Mouse (Mus musculus): Measurements from ENCODE around the gene Plxna4. TPM values are rescaled to one million over a fixed set of nuclear protein-coding genes. Genes with fewer than 3 reads are reported as not detected.

The Plxna4 gene
- polyA plus RNA-seq (2012; rRNA removed): 1.5 and 2.6 TPM in 2 replicates

DNA sequence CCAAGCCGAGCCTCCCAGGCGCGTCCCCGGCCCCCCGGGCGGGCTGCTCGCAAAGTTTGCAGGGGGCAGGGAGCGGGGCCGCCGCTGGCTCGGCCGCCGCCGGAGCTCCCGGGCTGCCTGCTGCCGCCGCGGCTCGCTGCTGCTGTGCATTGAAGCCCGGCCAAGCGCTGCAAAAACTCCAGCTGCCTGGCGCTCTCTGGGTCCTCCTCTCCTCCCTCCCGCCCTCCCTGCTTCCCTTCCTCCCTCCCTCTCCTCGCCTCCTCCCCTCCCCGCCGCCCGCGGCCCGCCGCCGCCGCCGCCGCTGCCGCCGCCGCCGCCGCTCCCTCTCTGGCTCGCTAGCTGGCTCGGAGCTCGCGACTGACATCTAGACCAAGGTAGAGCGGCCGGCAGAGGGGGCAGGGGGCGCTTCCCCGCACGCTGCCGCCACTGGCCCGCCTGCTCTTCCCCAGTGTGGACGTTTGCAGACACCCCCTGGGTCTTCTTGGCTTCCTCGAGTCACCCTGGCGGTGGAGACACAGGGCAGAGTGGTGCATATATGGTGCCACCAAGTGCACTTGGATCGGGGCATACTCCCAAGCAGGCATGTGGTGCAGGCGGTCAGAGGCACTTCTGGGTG lies at the start of gene Plxna4:
Gene Plxna4 (minus strand): TSS at position 137 of the 616 bp plus-strand sequence.
- no peak for DNase-seq (ENCODE audit: low read depth)

DNA sequence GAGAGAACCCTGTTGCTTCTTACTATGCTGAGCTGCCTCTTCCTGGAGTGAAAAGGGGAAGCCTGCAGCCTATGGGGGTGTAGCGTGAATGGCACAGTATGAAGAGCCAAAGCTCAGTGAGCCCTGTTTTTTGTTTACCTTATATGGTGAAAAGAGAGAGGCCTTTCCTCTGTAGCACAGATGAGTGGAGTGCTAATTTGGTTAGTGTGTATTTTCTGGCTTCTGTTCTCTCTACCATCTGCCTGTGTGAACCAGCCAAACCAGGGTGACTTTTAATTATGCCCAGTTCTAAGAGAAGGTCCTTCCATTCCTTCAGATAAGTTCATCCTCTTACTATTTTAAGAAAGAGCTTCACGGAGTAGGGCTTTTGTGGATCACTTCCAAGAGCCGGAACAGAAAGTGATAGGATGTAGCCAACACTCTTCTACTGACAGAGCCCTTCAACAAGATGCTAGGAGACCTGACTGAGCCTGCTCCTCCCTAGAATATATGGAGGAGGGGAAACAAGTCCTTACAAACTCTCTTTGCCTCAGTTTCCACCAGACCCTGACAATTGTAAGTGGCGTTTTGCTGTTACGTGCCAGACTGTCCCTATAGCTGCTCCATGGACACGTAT lies 49.7 kb upstream of the Plxna4 start:
- no peak for DNase-seq (ENCODE audit: low read depth)

DNA sequence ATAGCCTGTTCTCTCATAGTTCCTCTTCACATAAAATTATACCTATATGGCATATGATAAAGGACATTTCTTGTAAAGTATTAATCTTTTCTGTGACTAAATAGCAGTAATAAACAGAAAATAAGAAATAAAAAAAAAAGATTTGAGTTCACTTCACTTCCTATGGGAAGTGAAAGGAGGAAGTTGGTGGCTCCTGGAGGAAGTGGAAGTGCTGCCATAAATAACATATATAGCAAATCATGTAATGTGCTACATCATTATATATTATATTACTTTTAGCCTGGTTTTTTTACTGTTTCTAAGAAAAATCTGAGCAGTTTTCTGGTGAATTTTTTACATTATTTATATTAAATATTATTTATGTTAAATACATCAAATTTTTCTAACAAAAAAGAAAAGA lies 22.7 kb upstream of the Plxna4 start:
- DNase-seq (ENCODE audit: low read depth): no peak

DNA sequence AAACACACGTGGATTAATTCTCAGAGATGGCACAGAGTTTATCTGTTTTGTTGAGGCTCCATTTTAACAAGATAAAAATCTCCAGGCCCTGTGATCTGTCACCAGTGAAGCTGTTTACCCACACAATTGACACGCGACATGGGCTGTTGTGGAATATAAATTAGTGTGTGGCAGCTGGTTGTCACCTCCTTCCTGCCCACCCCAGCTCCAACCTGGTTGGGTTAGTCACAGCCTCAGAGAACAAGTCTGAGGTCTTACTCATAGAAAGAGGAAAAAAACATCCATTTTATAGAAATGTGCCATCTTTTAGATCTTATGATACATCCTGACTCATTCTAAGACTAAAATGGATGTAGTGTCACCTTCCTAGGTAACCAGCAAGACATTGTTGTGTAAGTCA lies 18.8 kb upstream of the Plxna4 start:
- DNase-seq (ENCODE audit: low read depth): no peak

DNA sequence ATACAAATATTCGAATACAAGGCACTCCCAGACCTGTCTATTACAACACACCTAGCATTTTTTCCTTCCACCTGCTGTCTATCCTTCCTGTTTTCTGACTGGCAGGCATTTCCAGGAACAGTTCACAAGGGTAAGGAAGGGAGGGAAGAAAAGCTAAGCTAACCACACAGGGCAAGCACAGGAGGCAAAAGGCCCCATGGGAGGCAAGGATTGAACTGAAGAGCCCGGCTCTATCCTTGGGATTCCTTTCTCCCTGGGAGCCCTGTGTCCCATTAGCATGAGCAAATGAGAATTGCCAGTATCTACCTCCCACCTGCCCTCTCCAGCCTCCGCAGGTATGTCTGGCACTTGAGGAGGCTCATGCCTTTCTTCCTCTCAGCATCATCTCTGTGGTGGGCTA lies 17.6 kb upstream of the Plxna4 start:
- no peak for DNase-seq (ENCODE audit: low read depth)

DNA sequence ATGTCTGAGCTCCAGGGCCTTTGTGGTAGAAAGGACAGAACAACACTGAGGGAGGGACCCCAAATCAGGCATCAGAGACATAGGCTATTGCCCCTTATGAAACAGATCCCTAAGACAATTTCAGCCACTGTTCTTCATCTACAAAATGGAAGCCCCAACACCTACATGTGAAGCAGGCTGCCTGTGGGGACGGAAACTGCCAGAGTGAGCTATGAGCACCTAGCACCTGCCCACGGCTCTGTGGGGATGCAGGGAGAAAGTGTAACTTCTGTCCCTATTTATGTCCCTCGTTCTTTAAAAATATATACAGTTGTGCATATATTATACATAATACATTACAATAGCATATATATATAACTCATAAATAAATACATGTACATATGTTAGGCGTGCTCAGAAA lies 16.9 kb upstream of the Plxna4 start:
- DNase-seq (ENCODE audit: low read depth): no peak

DNA sequence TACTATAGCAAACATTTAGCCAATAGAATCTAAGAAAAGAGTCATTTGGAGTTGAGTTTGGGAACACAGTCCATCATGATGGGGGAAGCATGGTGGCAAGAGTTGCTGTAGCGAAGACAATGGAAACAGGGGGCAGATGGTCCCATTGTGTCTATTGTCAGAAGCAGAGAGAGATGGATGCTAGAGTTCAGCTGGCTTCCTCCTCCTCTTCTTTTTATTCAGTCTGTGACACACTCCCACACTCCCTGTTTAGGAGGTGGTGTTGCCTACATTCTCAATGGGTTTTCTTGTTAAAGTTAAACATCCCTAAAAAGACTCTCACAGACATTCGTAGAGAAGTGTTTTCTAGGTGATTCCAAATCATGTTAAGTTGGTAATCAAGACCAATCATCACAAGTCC lies 14.1 kb upstream of the Plxna4 start:
- DNase-seq (ENCODE audit: low read depth): no peak

DNA sequence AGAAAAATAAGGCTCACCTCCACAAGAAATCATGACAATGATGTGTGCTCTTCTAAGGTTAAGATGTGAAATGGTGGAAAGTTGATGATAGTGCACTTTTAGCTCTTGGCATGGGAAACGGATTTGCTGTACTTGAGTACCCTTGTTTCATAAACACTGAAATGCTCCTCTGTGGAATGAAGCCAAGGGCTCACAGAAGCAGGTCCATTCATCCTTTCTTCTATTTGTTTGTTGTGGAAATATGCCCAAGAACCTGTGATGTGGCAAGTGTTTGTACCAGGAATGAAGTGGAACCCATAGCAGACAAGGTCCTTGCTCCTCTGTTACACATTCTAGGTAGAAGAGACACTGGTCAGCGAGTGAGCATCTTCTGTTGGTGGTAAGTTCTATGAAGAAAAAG lies 13.3 kb upstream of the Plxna4 start:
- DNase-seq (ENCODE audit: low read depth): no peak

DNA sequence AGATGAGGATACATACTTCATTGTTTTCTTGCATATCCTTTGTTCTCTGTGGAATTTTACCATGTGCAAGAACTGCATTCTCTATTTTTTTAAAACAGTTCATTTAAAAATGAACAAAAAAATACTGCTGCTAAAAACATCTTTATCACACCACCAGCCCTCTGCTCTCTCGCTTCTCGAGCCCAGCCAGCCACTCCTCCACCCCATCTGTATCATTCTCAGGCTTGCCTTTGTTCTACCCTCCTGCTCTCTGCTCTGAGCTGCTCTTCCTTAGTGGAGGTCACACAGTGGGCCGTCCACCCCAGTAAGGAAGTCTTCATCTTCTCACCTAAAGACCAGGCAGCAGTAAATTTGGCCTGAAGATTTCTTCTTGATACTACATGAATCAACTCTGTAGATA lies 7.6 kb upstream of the Plxna4 start:
- no peak for DNase-seq (ENCODE audit: low read depth)

DNA sequence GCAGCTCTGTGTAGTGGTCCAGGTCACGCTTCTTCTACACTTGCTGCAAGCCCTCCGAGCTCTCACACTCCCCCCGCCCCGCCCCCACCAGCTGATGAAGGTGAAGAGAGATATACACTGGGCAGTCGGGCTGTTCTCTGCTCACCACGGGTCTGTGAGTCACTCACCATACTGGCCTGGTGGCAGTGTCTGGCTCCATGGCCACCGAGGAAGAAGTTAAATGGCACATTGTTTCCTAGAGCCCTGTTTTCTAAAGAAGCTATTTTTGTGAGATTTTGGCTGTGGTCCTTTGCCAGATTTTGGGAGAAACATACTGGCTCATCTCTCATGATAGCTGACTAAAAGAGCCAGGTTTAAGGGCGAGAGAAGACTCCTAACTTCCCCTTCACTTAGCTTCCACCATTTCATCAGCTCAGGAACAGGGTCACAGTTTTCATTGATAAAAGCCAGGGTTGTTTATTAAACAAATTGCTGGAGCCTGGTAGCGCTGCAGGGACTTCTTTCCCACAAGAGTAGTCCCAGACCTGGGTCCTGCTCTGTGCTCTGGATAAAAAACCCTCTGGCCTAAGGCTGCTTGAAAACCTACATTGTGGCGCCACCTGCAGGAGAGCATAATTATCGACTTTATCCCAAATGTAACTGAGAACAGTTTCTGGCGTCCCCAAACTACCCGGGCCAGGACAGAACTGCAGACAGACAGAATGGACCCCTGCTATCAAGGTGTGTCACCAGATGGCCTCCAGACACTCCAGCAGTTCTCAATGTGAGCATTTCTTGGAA lies 3.2 kb upstream of the Plxna4 start:
- no peak for DNase-seq (ENCODE audit: low read depth)

DNA sequence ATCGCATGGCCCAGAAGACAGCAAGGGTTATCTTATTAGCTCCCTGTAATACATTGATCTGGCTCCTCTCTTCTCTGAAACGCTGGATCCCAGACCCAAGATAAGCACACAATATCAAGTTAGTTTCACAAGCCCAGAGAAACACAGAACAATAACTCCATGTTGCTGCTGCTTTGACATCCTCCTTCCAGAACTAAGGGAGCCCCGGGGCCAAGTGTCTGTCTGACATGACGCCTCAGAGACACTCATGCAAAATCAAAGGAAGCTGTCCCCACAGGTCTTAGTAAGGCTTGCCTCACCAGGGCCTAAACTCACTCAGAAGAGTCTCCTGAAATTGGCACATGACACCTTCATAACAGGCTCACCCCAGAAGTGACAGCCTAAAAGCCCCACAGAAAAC lies 1.6 kb upstream of the Plxna4 start:
- no peak for DNase-seq (ENCODE audit: low read depth)

DNA sequence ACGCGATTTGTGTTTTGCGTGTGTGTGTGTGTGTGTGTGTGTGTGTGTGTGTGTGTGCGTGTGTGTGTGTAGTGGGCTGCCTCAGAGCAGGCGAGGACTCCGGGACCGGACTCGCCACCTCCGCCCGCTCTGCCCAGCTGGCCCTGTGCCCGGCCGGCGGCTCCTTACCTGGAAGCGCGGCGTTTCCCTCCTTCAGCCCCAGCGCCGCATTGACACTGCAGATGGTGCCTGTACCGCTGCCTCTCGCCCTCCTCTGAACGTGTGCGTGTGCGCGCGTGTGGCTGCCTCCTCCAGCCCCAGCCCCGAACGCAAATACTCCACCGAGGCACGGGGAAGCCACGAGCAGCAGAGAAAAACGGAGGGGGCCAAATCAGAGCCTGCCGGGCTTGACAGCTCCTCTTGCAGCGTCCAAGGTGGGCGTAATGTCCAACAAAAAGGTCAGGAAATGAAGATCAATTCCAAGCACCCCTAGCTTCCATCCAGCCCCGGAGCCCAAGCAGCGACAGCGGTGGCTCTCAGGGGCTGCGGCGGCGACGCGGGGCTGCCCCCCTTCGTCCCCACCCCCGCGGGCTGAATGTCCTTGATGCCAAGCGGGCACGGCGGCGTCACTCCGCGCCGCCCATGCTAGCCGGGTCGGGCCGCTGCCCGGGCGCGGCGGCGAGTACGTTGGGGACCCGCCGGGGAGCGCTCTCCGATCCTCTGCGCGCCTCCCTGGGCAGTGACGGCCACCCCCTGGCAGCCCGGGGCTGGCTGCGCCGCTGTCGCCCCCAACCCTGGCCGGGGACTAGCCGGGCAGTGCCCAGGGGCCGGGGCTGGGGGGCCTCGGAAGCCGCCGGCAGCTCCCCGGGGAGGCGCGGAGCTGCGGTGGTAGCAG lies 619 bp downstream of the Plxna4 start:
- DNase-seq (ENCODE audit: low read depth): no peak

DNA sequence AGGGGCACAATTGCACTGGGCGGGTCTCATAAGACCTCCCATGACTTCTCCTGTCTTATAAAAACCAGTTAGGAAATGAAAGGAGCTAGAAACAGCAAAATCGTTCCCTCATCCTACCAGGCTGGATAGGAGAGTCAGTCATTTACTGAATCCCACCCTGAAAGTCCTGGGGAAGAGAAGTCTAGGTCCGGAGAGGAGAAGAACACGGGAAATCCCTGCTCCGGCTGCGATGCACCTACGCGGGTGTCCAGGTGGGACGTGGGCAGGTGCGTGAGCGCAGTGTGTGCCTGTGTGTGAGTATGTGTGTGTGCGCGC lies 1.2 kb downstream of the Plxna4 start:
- DNase-seq (ENCODE audit: low read depth): no peak

DNA sequence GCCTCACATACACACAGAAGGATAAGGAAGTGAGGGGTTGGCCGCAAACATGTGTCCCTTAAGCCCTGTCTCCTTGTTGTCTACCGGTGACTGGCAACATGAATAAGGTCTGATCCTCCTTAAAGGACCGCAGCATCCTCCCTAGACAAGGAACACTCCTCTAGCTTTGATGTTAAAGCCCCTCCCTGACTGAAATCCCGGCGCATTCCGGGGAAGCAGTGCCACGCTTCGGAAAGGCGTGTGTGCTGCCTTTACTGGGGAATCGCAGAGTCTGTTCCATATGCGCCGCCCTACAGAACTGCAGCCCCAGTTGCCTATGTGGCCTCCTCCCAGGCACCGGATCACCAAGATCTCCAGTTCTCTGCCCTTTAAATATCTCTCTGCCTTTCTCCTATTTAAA lies 1.6 kb downstream of the Plxna4 start:
- DNase-seq (ENCODE audit: low read depth): no peak

DNA sequence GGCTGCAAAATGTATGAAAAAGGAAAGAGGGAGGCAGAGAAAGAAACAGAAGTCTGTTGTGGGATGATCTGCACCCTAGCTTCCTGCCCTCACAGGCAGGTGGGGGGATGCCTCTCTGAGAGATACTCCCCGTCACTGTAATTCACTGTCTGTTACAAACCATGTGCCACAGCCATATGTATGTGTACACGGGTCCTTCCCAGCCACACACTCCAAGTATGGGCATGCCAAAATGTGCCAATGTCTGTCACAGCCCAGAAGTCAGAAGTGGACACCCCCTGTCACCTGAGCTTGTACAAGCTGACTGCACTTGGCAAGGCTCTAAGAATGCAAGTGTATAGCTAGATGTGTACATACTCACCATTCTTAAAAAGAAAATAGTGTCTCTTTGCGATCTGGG lies 2.8 kb downstream of the Plxna4 start:
- no peak for DNase-seq (ENCODE audit: low read depth)

DNA sequence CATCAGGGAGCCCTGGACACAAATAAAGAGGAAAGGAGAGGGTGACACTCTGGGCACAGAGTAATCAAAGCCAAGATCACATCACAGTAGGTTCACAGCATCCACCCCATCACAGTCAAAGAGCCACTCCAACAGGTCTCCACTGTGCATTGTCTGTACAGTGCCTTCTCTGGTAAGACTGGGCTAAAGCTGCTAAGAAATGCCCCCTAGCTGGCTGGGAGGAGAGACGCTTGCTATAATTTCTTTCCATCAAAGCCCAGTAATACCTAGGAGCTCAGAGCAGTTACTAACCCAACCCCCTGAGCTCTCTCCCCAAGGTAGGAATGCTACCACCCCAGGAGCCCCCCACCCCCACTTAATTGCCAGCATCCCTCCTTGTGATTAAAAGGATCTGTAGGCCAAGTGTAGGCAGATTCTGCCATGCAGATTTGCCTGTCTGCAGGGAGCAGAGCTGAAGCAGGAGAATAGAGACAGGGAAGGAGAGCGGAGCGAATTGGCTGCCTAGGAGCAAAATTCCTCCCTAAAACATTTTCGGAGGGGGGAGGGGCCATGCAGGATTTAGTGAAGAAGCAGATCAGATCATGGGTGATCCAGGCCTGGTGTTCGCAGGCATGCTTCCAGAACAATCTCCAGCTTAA lies 3.6 kb downstream of the Plxna4 start:
- no peak for DNase-seq (ENCODE audit: low read depth)

DNA sequence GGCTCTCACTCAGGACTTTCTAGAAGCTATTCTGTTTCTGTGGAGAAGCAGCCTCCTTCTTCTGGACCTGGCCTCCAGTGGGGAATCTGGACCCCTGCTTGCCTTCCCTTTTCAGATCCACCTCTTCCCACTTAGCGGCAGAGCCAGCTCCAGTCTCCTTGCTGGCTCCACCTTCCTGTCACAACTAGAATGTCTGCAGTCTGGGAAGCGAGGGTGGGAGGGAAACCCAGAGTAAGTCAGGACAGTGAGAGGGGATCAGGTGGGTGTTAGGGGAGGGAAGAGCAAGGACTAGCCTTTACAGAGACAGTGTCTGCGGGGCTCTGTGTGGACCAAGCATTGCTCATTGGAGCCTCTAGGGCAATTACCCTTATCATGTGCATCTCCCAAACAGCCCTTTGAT lies 4.4 kb downstream of the Plxna4 start:
- no peak for DNase-seq (ENCODE audit: low read depth)

DNA sequence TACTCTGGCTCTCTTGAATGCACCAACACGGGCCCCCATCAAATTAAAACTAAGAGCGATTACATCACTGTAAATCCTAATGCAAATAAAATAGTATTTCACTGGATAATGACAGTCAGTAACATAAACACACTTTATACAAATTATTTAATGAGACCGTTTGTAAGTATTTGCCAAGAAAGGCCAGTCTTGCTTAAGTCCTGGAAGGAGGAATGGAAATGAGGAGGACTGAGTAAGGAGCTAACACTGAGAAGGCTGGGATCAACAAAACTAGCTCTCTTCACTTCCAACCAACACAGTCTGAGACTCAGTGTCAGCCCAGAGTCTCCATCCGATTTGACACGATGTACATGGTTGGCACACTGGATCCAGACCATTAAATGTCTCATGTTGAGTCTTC lies 16.5 kb downstream of the Plxna4 start:
- no peak for DNase-seq (ENCODE audit: low read depth)

DNA sequence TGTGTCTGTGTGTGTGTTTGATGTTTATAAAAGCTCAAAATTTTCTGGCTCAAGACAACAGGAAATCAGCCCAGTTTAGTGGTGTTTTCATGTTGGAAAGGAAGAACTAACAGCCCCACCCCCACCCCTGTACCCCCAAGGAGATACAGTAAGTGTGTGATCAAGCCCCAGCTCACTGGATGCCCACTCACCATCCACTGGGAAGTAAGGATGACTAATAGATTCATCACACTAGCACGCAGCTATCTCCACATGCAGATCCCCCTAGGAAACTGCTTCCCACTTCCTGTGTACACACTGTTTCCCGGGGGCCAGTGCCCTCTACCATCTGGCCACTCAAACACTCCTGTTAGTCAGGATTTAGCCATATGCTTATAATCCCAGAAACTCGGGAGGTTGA lies 17.5 kb downstream of the Plxna4 start:
- DNase-seq (ENCODE audit: low read depth): no peak

DNA sequence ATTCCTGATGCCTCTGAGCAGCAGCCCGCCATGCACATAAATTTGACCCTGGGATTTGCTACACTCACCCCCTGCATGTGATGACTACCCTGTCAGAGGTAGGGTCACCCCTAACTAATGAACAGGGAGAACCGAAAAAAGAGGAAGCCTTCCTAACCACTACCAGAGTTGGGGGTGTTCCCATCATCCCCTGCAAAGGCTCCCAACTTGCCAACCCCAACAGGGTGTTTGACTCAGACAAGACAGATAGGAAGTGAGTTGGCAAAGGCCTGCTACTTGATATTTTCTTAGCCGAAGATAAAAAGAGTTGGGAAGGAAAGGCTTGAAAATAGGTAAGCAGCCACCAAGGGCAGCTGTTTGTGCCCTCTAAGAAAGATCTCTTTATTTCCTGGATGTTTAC lies 18.1 kb downstream of the Plxna4 start:
- DNase-seq (ENCODE audit: low read depth): no peak

DNA sequence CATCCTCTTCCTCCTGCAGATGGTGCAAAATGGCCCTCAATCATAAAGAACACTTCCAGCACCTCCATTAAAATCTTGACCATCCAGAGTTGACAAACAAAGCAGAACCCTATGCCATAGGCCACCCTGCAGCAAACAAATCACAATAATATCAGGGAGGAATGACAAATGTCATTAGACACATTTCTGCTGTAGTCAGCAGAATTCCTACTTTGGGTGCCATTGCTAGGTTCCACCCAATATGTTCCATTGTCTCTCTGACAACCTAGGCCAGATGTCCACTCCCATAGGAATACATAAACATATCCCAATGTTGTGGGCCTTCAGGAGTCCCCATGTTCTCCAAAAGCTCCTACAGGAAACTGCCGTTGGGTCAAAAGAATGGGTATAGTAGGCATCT lies 41.1 kb downstream of the Plxna4 start:
- no peak for DNase-seq (ENCODE audit: low read depth)

DNA sequence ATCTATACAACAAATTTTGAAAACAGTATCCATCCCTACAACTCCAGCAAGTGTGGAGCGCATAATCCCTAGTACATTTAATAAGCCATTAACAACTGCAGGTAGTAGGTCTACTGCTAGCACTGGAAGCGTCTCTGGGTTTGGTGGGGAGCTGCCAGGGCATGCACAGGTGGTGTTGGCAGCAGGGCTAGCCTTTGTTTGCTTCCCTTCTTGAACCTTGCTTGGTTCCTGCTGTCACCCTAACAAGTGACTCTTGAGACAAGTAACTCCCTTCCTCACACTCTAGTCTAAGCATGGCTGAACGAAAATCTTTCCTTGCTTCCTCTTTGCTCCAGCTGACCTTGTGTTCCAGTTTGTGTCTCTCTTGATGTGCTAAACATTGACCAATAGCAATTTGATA lies 44.0 kb downstream of the Plxna4 start:
- no peak for DNase-seq (ENCODE audit: low read depth)
